Mouse (Mus musculus) forebrain, embryonic 13.5 days (tissue): ENCODE data around the gene Focad. TPM values are rescaled to one million over a fixed set of nuclear protein-coding genes. Genes with fewer than 3 reads are reported as not detected.

Experiments used
- ATAC-seq: fragments of 200-750 bp; cut with Nextera tagmentation; 2 replicates; pipeline ENCODE4 v1.8.0; 2017
- H3K27ac ChIP-seq: fragments of 300-500 bp; sonication (generic); 2 replicates; pipeline ENCODE4 v1.5.1; 2015; ENCODE audit warnings: inconsistent platforms, mild to moderate bottlenecking, moderate library complexity
- H3K27me3 ChIP-seq: fragments of 300-500 bp; sonication (generic); 2 replicates; pipeline ENCODE4 v1.6.1; 2015; ENCODE audit warnings: mild to moderate bottlenecking, inconsistent platforms
- H3K36me3 ChIP-seq: fragments of 300-500 bp; sonication (generic); 2 replicates; pipeline ENCODE4 v1.6.1; 2015; ENCODE audit warnings: mild to moderate bottlenecking, inconsistent platforms; ENCODE audit not compliant: poor library complexity, severe bottlenecking
- H3K4me1 ChIP-seq: fragments of 300-500 bp; sonication (generic); 2 replicates; pipeline ENCODE4 v1.6.1; 2015; ENCODE audit warnings: inconsistent platforms
- H3K4me2 ChIP-seq: fragments of 300-500 bp; sonication (generic); 2 replicates; pipeline ENCODE4 v1.6.1; 2015; ENCODE audit warnings: inconsistent platforms, mild to moderate bottlenecking, moderate library complexity
- H3K4me3 ChIP-seq: fragments of 300-500 bp; sonication (generic); 2 replicates; pipeline ENCODE4 v1.5.1; 2015; ENCODE audit warnings: mild to moderate bottlenecking, inconsistent platforms
- H3K9ac ChIP-seq: fragments of 300-500 bp; sonication (generic); 2 replicates; pipeline ENCODE4 v1.6.1; 2015; ENCODE audit warnings: mild to moderate bottlenecking, inconsistent platforms
- H3K9me3 ChIP-seq: fragments of 300-500 bp; sonication (generic); replicated peaks from 2 replicates; pipeline ENCODE4 v1.6.1; 2016; ENCODE audit warnings: inconsistent platforms
- WGBS: fragments of 180-500 bp; shearing (Covaris S2); methylation state at CpG from one replicate; pipeline ENCODE4 v1.1.7; 2015; 5-methylcytosine and 5-hydroxymethylcytosine counted together
- polyA plus RNA-seq: library from polyadenylated mRNA; unstranded; fragments of >200 nt; fragmentation: Nextera tagmentation; extraction: Ambion mirVana; gene quantifications from 2 replicates; pipeline ENCODE4 v1.2.1, GENCODE M21; 2015

Focad gene
- polyA plus RNA-seq, 1 experiment from 2014 or later = 10.3 TPM

GRCm38 (mm10) chr4:88108585-88108984 is 14.2 kb downstream of the Focad start:
- no peak for ATAC-seq
- no peak overlapping the region for H3K4me3 ChIP-seq
- no peaks in the 10 kb centered on the region for H3K9me3 ChIP-seq
- H3K4me2 ChIP-seq = no peak overlapping the region
- no peak overlapping the region for H3K27ac ChIP-seq
- H3K9ac ChIP-seq = no peak overlapping the region
- H3K4me1 ChIP-seq = peaks cover 7% of the 10 kb centered on the region
- WGBS = 74% methylated on average over 3 of the region's 3 CpGs
- no peaks in the 10 kb centered on the region for H3K36me3 ChIP-seq
- no peaks in the 10 kb centered on the region for H3K27me3 ChIP-seq

- no peak overlapping the region for H3K9ac ChIP-seq
- no peak overlapping the region for H3K4me3 ChIP-seq
- H3K9me3 ChIP-seq = no peaks in the 10 kb centered on the region
- 84% methylated on average over 3 of the region's 3 CpGs for WGBS
- no peaks in the 10 kb centered on the region for H3K36me3 ChIP-seq
- H3K4me1 ChIP-seq = no peaks in the 10 kb centered on the region
- H3K4me2 ChIP-seq = no peak overlapping the region
- ATAC-seq = no peak
- H3K27me3 ChIP-seq = no peaks in the 10 kb centered on the region
- H3K27ac ChIP-seq = no peak overlapping the region
These were observed 22.9 kb downstream of the Focad start for GRCm38 (mm10) chr4:88117331-88117730.

- Histone ChIP-seq H3K27ac (no peak overlapping the region), H3K4me1 (no peaks in the 10 kb centered on the region), H3K27me3 (no peaks in the 10 kb centered on the region), H3K4me3 (no peak overlapping the region), H3K9ac (no peak overlapping the region), H3K9me3 (no peaks in the 10 kb centered on the region), H3K4me2 (no peak overlapping the region), H3K36me3 (no peaks in the 10 kb centered on the region)
- no peak for ATAC-seq
These were observed 23.5 kb downstream of the Focad start for GRCm38 (mm10) chr4:88117942-88118341.

GRCm38 (mm10) chr4:88118750-88119395 is 24.4 kb downstream of the Focad start:
- WGBS = 90% methylated on average over 5 of the region's 5 CpGs

GRCm38 (mm10) chr4:88120091-88120490 is 25.7 kb downstream of the Focad start:
- Histone ChIP-seq H3K4me2 (no peak overlapping the region), H3K36me3 (no peaks in the 10 kb centered on the region), H3K9me3 (no peaks in the 10 kb centered on the region), H3K4me1 (no peaks in the 10 kb centered on the region), H3K4me3 (no peak overlapping the region), H3K9ac (no peak overlapping the region), H3K27me3 (no peaks in the 10 kb centered on the region), H3K27ac (no peak overlapping the region)
- ATAC-seq = no peak

More at GRCm38 (mm10) chr4:88118750-88119395, 24.4 kb downstream of the Focad start:
- Histone ChIP-seq H3K9me3 (no peaks in the 10 kb centered on the region), H3K4me2 (no peak overlapping the region), H3K27me3 (no peaks in the 10 kb centered on the region), H3K36me3 (no peaks in the 10 kb centered on the region), H3K27ac (no peak overlapping the region), H3K4me1 (no peaks in the 10 kb centered on the region), H3K4me3 (no peak overlapping the region), H3K9ac (no peak overlapping the region)
- no peak for ATAC-seq

- Histone ChIP-seq H3K9ac (no peak overlapping the region), H3K27me3 (no peaks in the 10 kb centered on the region), H3K4me1 (0 out of 2 replicates have a peak, but pooled peaks cover 3% of the 10 kb centered on the region), H3K4me2 (no peak overlapping the region), H3K27ac (no peak overlapping the region), H3K36me3 (no peaks in the 10 kb centered on the region), H3K9me3 (no peaks in the 10 kb centered on the region), H3K4me3 (no peak overlapping the region)
- no peak for ATAC-seq
- 88% methylated on average over 3 of the region's 3 CpGs for WGBS
These were observed 28.0 kb downstream of the Focad start for GRCm38 (mm10) chr4:88122472-88122871.

GRCm38 (mm10) chr4:88135936-88136335 is 41.5 kb downstream of the Focad start:
- H3K27ac ChIP-seq = peak overlapping the region; percentile 59
- H3K9ac ChIP-seq = no peak overlapping the region
- H3K4me2 ChIP-seq = no peak overlapping the region
- peaks cover 19% of the 10 kb centered on the region for H3K4me1 ChIP-seq
- peak; percentile 33; the same call in 1 of the 2 replicates for ATAC-seq
- no peaks in the 10 kb centered on the region for H3K9me3 ChIP-seq
- no peaks in the 10 kb centered on the region for H3K27me3 ChIP-seq
- WGBS = 23% methylated on average over 2 of the region's 2 CpGs
- H3K36me3 ChIP-seq = no peaks in the 10 kb centered on the region
- H3K4me3 ChIP-seq = no peak overlapping the region

GRCm38 (mm10) chr4:88136528-88136927 is 42.1 kb downstream of the Focad start:
- Histone ChIP-seq H3K9me3 (no peaks in the 10 kb centered on the region), H3K27ac (no peak overlapping the region), H3K4me3 (no peak overlapping the region), H3K4me1 (peaks cover 19% of the 10 kb centered on the region), H3K9ac (no peak overlapping the region), H3K36me3 (no peaks in the 10 kb centered on the region), H3K4me2 (no peak overlapping the region), H3K27me3 (no peaks in the 10 kb centered on the region)
- 15% methylated on average over 4 of the region's 4 CpGs for WGBS
- ATAC-seq = peak; percentile 74

- H3K4me2 ChIP-seq = no peak overlapping the region
- no peak overlapping the region for H3K27ac ChIP-seq
- no peak overlapping the region for H3K4me3 ChIP-seq
- ATAC-seq = no peak
- no peaks in the 10 kb centered on the region for H3K27me3 ChIP-seq
- no peak overlapping the region for H3K9ac ChIP-seq
- H3K36me3 ChIP-seq = no peaks in the 10 kb centered on the region
- 0 out of 2 replicates have a peak, but pooled peaks cover 1% of the 10 kb centered on the region for H3K9me3 ChIP-seq
- 91% methylated on average over 2 of the region's 2 CpGs for WGBS
- peaks cover 19% of the 10 kb centered on the region for H3K4me1 ChIP-seq
These were observed 44.0 kb downstream of the Focad start for GRCm38 (mm10) chr4:88138366-88138917.

- no peak for ATAC-seq
- Histone ChIP-seq H3K27me3 (no peaks in the 10 kb centered on the region), H3K4me3 (no peak overlapping the region), H3K9ac (no peak overlapping the region), H3K36me3 (no peaks in the 10 kb centered on the region), H3K4me1 (no peaks in the 10 kb centered on the region), H3K4me2 (no peak overlapping the region), H3K9me3 (no peaks in the 10 kb centered on the region), H3K27ac (no peak overlapping the region)
- 78% methylated on average over 1 of the region's 1 CpGs for WGBS
These were observed 55.0 kb downstream of the Focad start for GRCm38 (mm10) chr4:88149462-88149861.

GRCm38 (mm10) chr4:88155490-88156160 is 61.2 kb downstream of the Focad start:
- no peak overlapping the region for H3K9ac ChIP-seq
- WGBS = 70% methylated on average over 3 of the region's 3 CpGs

GRCm38 (mm10) chr4:88156961-88157360 is 62.5 kb downstream of the Focad start:
- Histone ChIP-seq H3K27ac (peak overlapping the region; percentile 65), H3K9ac (no peak overlapping the region), H3K4me3 (no peak overlapping the region), H3K36me3 (no peaks in the 10 kb centered on the region), H3K4me1 (peaks cover 26% of the 10 kb centered on the region; the same call in 1 of the 2 replicates), H3K4me2 (no peak overlapping the region), H3K27me3 (no peaks in the 10 kb centered on the region), H3K9me3 (no peaks in the 10 kb centered on the region)
- no peak for ATAC-seq
- 85% methylated on average over 5 of the region's 5 CpGs for WGBS

More at GRCm38 (mm10) chr4:88155490-88156160, 61.2 kb downstream of the Focad start:
- H3K4me2 ChIP-seq = no peak overlapping the region
- no peaks in the 10 kb centered on the region for H3K27me3 ChIP-seq
- H3K4me3 ChIP-seq = no peak overlapping the region
- H3K4me1 ChIP-seq = peaks cover 26% of the 10 kb centered on the region; the same call in 1 of the 2 replicates
- ATAC-seq = no peak
- H3K9me3 ChIP-seq = no peaks in the 10 kb centered on the region
- H3K27ac ChIP-seq = no peak overlapping the region
- H3K36me3 ChIP-seq = no peaks in the 10 kb centered on the region
